Mouse (Mus musculus) bone marrow, adult 2 months (tissue): Measurements from ENCODE around the gene Olfr1245.

Experiments used
- CTCF ChIP-seq: fragments of 200-500 bp; IDR thresholded peaks from 2 replicates; pipeline ENCODE4 v1.5.1; 2011; ENCODE audit warnings: low read length, control low read depth; ENCODE audit not compliant: control insufficient read depth, insufficient read depth
- POLR2A ChIP-seq: fragments of 200-500 bp; IDR thresholded peaks from 2 replicates; pipeline ENCODE4 v1.6.1; 2011; ENCODE audit warnings: low read depth, mild to moderate bottlenecking, control low read depth, low read length, borderline replicate concordance; ENCODE audit not compliant: control insufficient read depth

DNA sequence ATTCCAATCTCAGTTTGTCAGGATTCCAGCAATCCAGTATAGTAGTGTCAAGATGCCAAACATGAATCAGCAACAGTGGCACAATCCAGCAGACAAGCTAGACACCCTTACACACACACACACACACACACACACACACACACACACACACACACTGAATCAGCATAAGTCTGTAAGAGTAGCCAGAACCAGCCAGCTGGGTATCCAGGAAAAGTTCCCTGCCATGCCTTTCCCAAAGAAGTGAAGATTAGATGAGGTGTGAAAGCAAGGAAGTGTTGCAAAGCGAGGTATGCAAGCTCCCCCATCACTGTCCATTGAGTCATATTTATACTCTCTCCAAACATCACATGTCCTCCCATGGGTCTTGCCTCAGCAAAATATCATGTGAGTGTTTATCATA lies 38.3 kb downstream of the Olfr1245 start:
- TF ChIP-seq POLR2A, result no peak
- TF ChIP-seq CTCF, result no peak
